Mouse (Mus musculus) limb, embryonic 14.5 days (tissue): ENCODE data around the gene Gm11027. TPM values are rescaled to one million over a fixed set of nuclear protein-coding genes. Genes with fewer than 3 reads are reported as not detected.

Experiments
- ATAC-seq: fragments of 200-750 bp; cut with Nextera tagmentation; 2 replicates; pipeline ENCODE4 v1.8.0; 2017; ENCODE audit warnings: low read depth, moderate number of reproducible peaks, moderate TSS enrichment; ENCODE audit not compliant: low FRiP score
- DNase-seq: peaks from one replicate; pipeline ENCODE4 v3.0.0-alpha.2; 2015; ENCODE audit warnings: low spot score
- H3K27ac ChIP-seq: fragments of 300-500 bp; sonication (generic); replicated peaks from 2 replicates; pipeline ENCODE4 v1.5.1; 2014; ENCODE audit warnings: low read depth, mild to moderate bottlenecking, low read length, moderate library complexity, mixed read lengths
- H3K27me3 ChIP-seq: fragments of 300-500 bp; sonication (generic); 2 replicates; pipeline ENCODE4 v1.6.1; 2014; ENCODE audit warnings: low read length, mixed read lengths; ENCODE audit not compliant: control insufficient read depth, insufficient read depth
- H3K36me3 ChIP-seq: fragments of 300-500 bp; sonication (generic); 2 replicates; pipeline ENCODE4 v1.6.1; 2014; ENCODE audit warnings: mild to moderate bottlenecking, low read length, moderate library complexity, mixed read lengths; ENCODE audit not compliant: control insufficient read depth, insufficient read depth
- H3K4me1 ChIP-seq: fragments of 300-500 bp; sonication (generic); 2 replicates; pipeline ENCODE4 v1.6.1; 2014; ENCODE audit warnings: antibody characterized with exemption, low read length, mixed read lengths; ENCODE audit not compliant: control insufficient read depth, insufficient read depth
- H3K4me2 ChIP-seq: fragments of 300-500 bp; sonication (generic); replicated peaks from 2 replicates; pipeline ENCODE4 v1.6.1; 2014; ENCODE audit warnings: low read depth, mild to moderate bottlenecking, low read length, moderate library complexity; ENCODE audit not compliant: severe bottlenecking
- H3K4me3 ChIP-seq: fragments of 300-500 bp; sonication (generic); replicated peaks from 2 replicates; pipeline ENCODE4 v1.5.1; 2014; ENCODE audit warnings: low read length
- H3K9ac ChIP-seq: fragments of 300-500 bp; sonication (generic); 2 replicates; pipeline ENCODE4 v1.6.1; 2014; ENCODE audit warnings: mild to moderate bottlenecking, low read depth, low read length, moderate library complexity; ENCODE audit not compliant: severe bottlenecking
- H3K9me3 ChIP-seq: fragments of 300-500 bp; sonication (generic); 2 replicates; pipeline ENCODE4 v1.6.1; 2016; ENCODE audit warnings: low read length; ENCODE audit not compliant: control insufficient read depth
- POLR2A ChIP-seq: fragments of 200-500 bp; IDR thresholded peaks from 2 replicates; pipeline ENCODE4 v1.8.0; 2012; ENCODE audit warnings: inconsistent platforms, mild to moderate bottlenecking, moderate library complexity, borderline replicate concordance; ENCODE audit not compliant: insufficient read depth, insufficient read length; ENCODE audit errors: extremely low read depth
- WGBS: fragments of 180-500 bp; shearing (Covaris S2); extraction: QIAGEN DNeasy Blood & Tissue Kit; methylation state at CpG from one replicate; pipeline ENCODE4 v1.1.7; 2014; 5-methylcytosine and 5-hydroxymethylcytosine counted together
- polyA plus RNA-seq, 2 experiments: library from polyadenylated mRNA; depleted of rRNA in 1 of 2; stranded (reverse) in 1 of 2; unstranded in 1 of 2; fragments of >200 nt; fragmentation: Nextera tagmentation in 1 of 2; extraction: Ambion mirVana in 1 of 2; gene quantifications; 2 replicates each; pipeline versions ENCODE4 v1.2.1 to v1.2.3; 2012 to 2014

Gm11027 gene
- polyA plus RNA-seq, 2 experiments: not detected

GRCm38 (mm10) chr12:116278541-116278940 lies 3.4 kb downstream of the Gm11027 start:
- Histone ChIP-seq H3K27me3 (no peaks in the 10 kb centered on the region), H3K9me3 (no peaks in the 10 kb centered on the region), H3K27ac (no peak overlapping the region), H3K9ac (no peak overlapping the region), H3K4me3 (no peak overlapping the region), H3K36me3 (no peaks in the 10 kb centered on the region), H3K4me1 (0 out of 2 replicates have a peak, but pooled peaks cover 3% of the 10 kb centered on the region), H3K4me2 (no peak overlapping the region)
- no peak for DNase-seq
- TF ChIP-seq POLR2A: no peak
- 57% methylated on average over 1 of the region's 1 CpGs for WGBS
- no peak for ATAC-seq

DNA sequence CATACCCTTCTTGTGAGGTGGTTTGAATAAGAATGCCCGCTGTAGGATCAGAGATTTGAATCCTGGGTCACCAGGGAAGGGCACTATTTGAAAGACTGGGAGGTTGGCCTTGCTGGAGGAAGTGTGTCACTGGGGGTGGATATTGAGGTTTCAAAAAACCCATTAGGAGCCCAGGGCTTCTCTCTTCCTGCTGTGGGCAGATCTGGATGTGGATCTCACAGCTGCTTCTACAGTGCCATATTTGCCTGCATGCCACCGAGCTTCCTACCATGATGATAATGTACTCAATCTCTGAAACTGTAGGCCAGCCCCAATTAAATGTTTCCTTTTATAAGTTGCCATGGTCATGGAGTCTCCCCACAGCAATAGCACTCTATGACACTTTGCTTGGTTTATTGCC lies 4.0 kb downstream of the Gm11027 start:
- H3K9ac ChIP-seq: no peak overlapping the region
- DNase-seq (no peak), ATAC-seq (no peak)
- no peaks in the 10 kb centered on the region for H3K27me3 ChIP-seq
- WGBS: 94% methylated on average over 2 of the region's 2 CpGs
- H3K4me1 ChIP-seq: 0 out of 2 replicates have a peak, but pooled peaks cover 3% of the 10 kb centered on the region
- no peak overlapping the region for H3K4me2 ChIP-seq
- no peaks in the 10 kb centered on the region for H3K36me3 ChIP-seq
- no peak overlapping the region for H3K4me3 ChIP-seq
- no peak for TF ChIP-seq POLR2A
- H3K9me3 ChIP-seq: no peaks in the 10 kb centered on the region
- H3K27ac ChIP-seq: no peak overlapping the region

DNA sequence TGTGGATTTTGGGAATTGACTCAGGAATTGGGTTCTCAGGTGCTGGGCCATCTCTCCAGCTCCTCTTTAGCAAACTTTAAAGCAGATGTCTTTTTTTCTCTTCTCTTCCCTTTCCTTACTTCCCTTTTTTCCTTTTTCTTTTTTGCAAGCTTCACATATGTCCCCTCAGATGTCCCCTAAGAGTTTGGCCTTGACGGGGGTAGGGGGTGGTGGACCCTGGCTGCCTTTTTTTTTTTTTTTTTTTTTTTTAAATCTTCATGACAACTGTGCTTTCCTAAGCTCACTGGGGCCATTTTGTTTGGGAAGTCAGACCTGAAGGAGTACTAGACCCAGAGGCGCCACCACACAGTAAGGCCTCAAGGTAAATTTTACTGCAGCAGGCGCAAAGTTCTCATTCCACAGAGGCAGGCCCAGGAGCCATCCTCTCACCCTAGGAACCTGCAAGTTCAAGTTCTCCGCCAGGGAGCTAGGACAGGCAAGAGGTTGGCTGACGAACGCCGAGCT lies 5.0 kb downstream of the Gm11027 start:
- H3K9me3 ChIP-seq: no peaks in the 10 kb centered on the region
- TF ChIP-seq POLR2A: no peak
- WGBS: 3% methylated on average over 7 of the region's 7 CpGs
- DNase-seq (no peak), ATAC-seq (peak; percentile 4; the same call in 1 of the 2 replicates)
- 0 out of 2 replicates have a peak, but pooled peaks cover 3% of the 10 kb centered on the region for H3K4me1 ChIP-seq
- no peaks in the 10 kb centered on the region for H3K36me3 ChIP-seq
- peak overlapping the region; percentile 97 for H3K27ac ChIP-seq
- H3K4me2 ChIP-seq: peak overlapping the region; percentile 62
- H3K27me3 ChIP-seq: no peaks in the 10 kb centered on the region
- peak overlapping the region; percentile 96 for H3K4me3 ChIP-seq
- peak overlapping the region; percentile 92 for H3K9ac ChIP-seq

DNA sequence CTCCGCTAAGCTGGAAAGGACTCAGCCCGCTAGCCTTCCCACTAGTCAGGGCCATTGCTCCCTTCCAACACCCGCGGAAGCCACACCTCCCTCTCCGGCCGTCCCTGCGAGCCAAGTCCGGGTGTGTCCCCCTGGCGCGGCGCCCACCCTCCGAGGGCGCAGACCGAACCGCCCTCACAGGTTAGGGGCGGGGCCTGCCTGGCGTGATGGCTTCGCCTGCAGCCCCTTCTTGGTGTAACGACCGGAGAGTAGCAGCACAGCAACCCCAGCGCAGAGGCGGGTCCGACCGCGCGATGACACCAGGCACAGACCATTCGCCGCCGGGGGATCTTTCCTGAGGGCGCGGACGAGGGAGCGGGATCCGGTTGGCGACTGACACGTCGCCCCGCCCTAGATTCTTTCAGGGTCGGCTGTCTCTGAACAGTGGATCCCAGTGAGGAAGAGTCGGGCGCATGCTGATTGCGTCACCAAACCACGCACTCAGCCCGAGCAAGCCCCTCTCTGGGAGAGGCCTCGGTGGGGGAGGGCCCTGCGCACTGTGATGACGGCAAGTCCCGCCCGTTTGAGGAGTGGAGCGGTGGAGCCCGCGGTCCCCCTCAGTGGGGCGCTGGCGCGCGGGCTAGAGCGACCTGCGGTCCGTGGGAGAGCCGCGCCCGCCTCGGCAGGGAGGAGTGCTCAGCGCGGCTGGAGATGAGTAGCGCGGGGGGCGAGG lies 5.6 kb downstream of the Gm11027 start, which contains the start of gene Esyt2:
Gene Esyt2, plus strand, starts transcription at position 544 of the 712 bp plus-strand sequence.
- ATAC-seq (peak; percentile 96), DNase-seq (peak; percentile 99)
- Histone ChIP-seq H3K4me3 (peak within 1 kb of the TSS; percentile 96), H3K9me3 (no peaks in the 10 kb centered on the region), H3K27me3 (no peaks in the 10 kb centered on the region), H3K27ac (peak within 1 kb of the TSS; percentile 97), H3K9ac (peak within 1 kb of the TSS; percentile 92), H3K4me1 (0 out of 2 replicates have a peak, but pooled peaks cover 3% of the 10 kb centered on the region), H3K4me2 (peak within 1 kb of the TSS; percentile 82), H3K36me3 (no peaks in the 10 kb centered on the region)
- peak; percentile 96 for TF ChIP-seq POLR2A
- WGBS: 0% methylated on average over 45 of the region's 68 CpGs

GRCm38 (mm10) chr12:116281427-116282281 lies 6.5 kb downstream of the Gm11027 start:
- 0 out of 2 replicates have a peak, but pooled peaks cover 3% of the 10 kb centered on the region for H3K4me1 ChIP-seq
- H3K4me3 ChIP-seq: peak overlapping the region; percentile 96
- peak; percentile 32; the same call in 1 of the 2 replicates for ATAC-seq
- no peak for DNase-seq
- H3K9me3 ChIP-seq: no peaks in the 10 kb centered on the region
- peak overlapping the region; percentile 82 for H3K4me2 ChIP-seq
- TF ChIP-seq POLR2A: no peak
- H3K36me3 ChIP-seq: no peaks in the 10 kb centered on the region
- peak overlapping the region; percentile 97 for H3K27ac ChIP-seq
- WGBS: 3% methylated on average over 50 of the region's 55 CpGs
- peak overlapping the region; percentile 92 for H3K9ac ChIP-seq
- H3K27me3 ChIP-seq: no peaks in the 10 kb centered on the region
